Mouse (Mus musculus): ENCODE data around the gene Slit2.

The Slit2 gene

DNA sequence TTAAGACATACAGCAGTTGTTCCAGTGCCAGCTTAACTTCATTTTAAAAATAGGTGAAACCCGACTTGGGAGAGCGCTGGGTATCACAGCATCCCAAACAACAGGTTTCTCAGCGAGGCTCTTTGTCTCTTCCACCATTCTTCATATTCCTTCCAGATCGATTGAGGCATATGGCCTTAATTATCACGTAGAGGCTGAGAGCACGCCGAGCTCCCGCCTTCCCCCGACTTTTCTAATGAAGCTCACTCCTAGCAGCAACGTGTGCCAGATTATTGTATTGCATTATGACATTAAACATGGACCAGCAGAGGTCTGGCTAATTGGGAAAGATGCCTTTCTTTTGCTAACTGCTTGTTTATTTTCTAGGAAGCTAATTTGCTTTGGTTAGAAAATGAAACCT is 75.7 kb downstream of the Slit2 start:
- no peak for DNase-seq

- DNase-seq: no peak
Measured at GRCm38 (mm10) chr5:48060715-48061114, 77.8 kb downstream of the Slit2 start.

DNA sequence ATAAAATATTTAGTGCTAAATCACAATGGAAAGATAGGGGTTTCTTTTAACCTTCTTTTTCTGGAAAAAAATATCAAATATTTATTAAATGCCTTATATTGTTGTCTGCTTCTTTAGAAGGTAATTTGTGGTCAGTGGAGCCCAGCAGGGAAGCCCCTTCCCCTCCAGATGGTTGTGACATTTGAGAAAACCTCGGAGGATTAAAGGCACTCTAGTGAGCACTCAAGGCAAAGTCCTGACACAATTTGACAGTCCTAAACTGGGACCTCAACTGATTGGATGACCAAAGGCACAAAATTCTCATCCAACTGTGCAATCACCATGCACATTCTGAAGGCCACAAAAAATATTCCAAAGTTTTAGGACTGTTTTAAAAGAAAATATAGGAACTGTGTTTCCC is 95.8 kb downstream of the Slit2 start:
- no peak for DNase-seq

- no peak for DNase-seq
Measured at GRCm38 (mm10) chr5:48081223-48081881, 98.4 kb downstream of the Slit2 start.

DNA sequence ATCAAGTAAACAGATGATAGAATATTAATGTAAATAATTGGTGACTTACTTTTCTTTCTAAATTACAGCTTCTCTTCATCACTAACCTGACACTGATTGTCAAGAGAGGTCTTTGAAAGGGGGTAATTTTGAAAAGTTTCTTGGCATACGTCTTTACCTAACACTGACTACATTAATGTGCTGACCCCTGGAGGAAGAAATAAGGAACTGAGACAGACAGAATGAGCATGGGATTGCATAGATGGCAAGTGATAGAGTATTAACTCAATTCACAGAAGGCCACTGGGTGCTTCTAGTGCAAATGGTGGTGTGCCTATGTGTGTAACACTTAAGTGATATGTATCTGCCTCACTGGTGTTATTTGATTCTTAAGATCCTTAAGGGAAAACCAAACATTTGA is 130.5 kb downstream of the Slit2 start:
- no peak for DNase-seq

DNA sequence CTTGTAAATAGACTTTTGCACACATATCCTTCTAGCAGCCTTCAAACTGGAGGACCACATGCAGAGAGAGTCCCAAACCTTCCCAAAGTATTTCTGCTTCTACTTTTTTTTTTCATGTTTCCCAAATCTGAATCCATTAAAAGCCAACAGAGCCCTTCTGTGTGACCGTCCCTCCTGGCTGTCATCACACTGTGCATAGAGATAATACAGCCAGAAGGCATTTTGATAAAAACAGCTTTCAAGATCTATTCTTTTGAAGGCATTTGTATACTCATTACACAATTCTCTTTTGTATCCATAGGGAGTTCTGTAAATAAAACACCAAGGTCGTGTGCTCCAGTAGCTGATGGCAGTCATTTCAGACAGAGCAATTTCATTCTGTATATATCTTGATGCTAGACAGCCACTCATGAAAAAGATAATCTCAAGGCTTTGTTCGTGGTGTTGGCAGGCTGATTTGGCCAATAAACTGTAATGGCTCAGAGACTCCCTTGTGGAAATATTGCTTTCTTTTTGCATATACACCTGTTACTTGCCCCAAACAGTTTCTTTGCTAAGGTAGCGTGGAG is 132.1 kb downstream of the Slit2 start:
- no peak for DNase-seq

DNA sequence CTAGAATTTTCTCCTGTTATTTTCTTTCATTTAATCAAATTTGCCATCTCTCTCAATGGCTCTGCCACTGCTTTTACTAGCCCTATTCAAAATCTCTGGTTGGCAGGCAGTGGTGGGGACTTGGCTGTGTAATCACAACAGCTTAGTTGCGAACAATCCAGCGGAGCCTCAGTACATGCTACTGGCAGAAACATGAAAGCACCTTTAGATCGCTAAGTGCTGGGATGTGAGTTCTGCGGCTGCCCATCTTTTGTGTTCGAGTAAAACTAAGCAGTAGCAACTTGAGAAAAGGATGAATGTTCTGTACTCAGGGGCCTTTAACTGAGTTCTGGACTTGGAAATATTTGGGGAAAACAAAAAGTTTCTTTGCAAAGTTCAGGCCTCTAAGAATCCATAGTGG is 139.7 kb downstream of the Slit2 start:
- no peak for DNase-seq

DNA sequence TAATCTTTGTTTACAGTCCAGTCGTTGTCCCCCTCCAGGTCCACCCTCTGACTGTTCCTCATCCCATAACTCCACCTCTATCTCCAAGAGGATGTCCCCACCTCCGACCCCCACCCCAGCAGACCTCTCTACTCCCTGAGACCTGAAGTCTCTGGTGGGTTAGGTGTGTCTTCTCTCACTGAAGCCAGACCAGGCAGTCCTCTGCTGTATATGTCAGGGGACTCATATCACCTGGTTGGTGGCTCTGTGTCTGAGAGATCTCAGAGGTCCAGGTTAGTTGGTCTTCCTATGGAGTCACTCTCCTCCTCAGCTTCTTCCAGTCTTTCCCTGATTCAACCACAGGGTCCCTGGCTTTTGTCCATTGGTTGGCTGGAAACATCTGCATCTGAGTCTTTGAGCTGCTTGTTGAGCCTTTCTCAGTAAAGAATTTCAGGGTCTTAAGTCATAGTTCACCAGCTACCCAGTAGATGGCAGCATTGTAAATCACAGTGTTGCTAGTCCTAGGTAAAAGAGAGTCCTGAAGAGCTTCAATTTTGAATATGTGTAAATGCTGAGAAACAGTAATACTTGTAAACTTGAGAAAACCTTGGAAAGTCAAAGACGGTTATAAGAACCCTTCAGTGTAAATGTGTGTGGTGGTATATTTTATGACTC is 143.0 kb downstream of the Slit2 start:
- peak; percentile 39 for DNase-seq

- no peak for DNase-seq
Measured at GRCm38 (mm10) chr5:48129981-48130380, 147.0 kb downstream of the Slit2 start.

GRCm38 (mm10) chr5:48136571-48136970 is 153.6 kb downstream of the Slit2 start:
- DNase-seq: peak; percentile 30

DNA sequence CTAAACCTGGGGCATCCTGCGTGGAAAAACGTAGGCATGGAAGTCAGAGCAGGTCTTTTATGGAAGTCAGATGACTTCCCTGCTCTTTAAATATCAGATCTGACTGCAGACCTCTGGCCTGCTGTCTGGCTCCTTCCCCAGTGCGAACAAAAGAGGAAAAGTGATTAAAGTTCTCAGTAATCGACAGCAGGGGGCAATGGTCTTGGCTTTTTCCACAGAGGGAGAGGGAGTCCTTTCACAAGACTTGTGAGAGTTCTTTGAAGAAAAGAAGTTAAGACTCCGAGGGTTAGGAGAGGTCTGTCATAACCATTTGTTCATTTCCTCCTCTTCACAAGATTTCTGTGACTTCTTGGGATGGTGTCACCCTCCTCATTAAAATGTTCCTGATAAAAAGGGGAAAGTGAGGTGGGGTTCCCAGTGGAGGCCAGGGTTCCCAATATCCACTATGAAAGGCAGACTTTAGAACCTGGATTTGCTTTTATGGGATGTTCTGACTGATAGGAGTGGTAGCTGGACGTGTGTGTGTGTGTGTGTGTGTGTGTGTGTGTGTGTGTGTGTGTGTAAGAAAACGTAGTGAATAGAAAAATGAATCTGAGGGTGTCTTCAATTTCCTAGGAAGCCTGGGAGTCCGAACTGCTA is 156.0 kb downstream of the Slit2 start:
- peak; percentile 10 for DNase-seq

GRCm38 (mm10) chr5:48139488-48139862 is 156.5 kb downstream of the Slit2 start:
- DNase-seq: no peak

GRCm38 (mm10) chr5:48146082-48146481 is 163.1 kb downstream of the Slit2 start:
- DNase-seq: no peak

DNA sequence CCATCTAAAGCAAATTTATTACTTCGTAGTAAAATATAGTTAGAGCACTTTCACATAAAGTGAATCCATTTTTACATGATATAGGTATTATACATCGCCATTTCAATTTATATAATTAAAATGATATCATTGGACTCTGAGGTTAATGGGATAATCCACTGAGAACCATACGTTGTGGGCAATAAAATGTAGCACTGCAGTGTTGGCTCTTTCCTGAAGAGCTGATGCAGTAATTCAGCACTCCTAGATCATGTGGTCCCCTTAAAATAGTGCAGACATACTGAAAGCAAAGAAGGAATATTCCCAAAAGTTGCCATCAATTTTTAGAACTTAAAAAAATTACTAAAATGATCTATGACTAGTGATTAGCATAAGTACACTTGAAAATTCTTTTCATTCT is 177.9 kb downstream of the Slit2 start:
- no peak for DNase-seq

DNA sequence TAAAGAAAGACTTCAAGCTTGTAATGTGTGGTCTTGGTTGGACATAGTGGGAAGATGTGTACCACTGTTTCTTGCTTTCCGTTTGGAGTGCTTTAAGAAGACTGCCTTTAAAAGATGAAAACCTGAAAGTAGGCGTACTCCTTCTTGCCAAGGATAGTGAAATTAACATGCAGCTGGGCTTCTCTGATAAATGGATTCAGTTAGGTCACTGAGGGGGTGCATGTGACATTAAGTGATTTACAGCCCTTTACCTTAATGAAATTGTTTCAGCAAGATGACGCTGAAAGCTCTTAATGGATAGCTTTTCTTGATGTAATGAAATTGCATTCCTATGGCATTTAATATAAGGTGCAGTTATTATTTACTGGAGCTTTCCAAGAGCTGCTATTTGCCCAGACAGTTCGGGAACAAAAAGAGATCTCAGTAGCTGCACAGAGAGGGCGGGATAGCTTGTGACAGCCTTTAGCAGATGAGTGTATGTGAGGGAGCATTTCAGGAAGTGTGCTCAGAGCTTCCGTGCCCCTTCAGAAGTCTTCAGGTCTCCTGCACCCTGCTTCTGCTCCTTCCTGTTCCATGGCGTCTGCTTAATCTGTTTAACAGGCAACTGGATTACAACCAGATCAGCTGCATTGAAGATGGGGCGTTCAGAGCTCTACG is 198.8 kb downstream of the Slit2 start:
- no peak for DNase-seq

DNA sequence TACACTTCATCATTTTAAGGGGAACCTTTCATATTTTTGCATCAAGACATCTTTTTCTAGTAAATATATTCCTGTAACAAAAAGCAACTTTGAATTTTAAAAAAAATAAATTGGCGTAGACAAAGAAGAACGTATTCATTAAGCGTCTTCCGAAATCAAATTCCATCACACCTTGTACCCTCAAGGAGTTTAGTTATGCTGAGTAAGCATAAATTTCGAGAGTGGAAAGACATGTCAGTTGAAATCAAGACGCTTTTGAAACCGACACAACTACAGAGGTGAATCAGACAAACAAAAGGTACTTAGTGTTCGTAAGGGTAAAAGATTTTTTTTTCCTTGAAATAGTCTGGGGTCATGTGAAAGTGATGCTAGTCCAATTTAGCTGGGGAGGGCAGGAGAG is 201.4 kb downstream of the Slit2 start:
- no peak for DNase-seq

DNA sequence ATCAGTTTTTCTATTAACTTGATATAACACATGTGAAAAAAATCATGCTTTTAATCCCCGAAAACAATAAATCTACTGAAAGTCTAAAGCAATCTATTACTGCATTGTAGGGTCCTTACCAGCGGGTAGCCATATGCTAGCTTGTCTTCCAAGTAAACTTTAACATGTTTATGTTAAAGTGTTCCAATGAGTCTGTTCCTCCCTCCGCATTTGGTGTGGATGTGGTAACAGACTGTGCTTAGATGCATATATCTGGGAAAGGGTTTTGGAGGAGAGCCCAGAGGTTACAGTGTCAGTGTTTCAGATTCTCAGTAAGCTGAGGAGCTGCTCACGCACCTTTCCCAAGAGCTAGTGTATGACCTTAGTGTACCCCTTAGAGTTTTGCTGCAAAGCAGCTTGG is 204.9 kb downstream of the Slit2 start:
- no peak for DNase-seq

GRCm38 (mm10) chr5:48199380-48199779 is 216.4 kb downstream of the Slit2 start:
- DNase-seq: no peak

GRCm38 (mm10) chr5:48215248-48215647 is 232.3 kb downstream of the Slit2 start:
- no peak for DNase-seq

DNA sequence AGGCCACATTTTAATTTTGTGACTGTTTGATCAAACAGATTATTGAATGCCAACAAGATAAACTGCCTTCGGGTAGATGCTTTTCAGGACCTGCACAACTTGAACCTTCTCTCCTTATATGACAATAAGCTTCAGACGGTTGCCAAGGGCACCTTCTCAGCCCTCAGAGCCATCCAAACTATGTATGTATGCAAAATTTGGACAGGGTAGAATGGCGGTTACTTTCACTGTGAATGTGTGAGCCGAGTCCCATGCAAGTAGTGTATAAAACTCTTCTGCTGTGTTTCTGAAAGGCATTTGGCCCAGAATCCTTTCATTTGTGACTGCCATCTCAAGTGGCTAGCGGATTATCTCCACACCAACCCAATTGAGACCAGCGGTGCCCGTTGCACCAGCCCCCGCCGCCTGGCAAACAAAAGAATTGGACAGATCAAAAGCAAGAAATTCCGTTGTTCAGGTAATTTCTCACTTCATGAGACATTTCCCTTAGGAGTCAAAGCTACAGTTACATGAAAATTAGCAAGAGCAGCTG is 236.8 kb downstream of the Slit2 start:
- DNase-seq: no peak

GRCm38 (mm10) chr5:48225500-48225899 is 242.6 kb downstream of the Slit2 start:
- DNase-seq: no peak

- no peak for DNase-seq
Measured at GRCm38 (mm10) chr5:48230430-48231080, 247.6 kb downstream of the Slit2 start.

DNA sequence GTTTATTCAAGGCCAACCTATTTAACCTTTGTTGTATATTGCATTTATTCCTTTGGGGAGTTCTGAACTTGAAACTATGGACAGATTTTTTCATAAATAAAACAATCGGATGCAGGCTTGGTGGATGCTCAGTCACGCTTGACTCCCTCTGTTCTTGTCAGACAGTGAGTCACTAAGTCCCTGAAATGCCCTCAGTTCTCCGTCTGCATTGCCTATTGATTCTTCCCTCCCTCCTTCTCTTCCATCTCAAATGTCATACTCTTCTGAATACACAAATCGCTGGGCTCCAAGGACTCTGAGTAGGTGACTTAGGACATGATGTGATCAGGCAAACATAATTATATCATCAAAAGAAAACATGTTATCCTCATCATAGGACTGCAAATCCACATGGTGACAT is 251.8 kb downstream of the Slit2 start:
- no peak for DNase-seq
